Mouse (Mus musculus) gastrocnemius, postnatal 25 days (tissue): ENCODE measurements at regions not wholly inside any gene's neighbourhood (a gene's known extent, or its start where the extent isn't known, plus 50 kb on each side); places are given as distances from the start of the nearest gene placed in this dataset.

ENCODE experiments used
- DNase-seq: peaks from one replicate; pipeline ENCODE4 v3.0.0; 2022

GRCm38 (mm10) chr6:67113686-67114278, 76.5 kb upstream of the Gadd45a start:
- DNase-seq: no peak

DNA sequence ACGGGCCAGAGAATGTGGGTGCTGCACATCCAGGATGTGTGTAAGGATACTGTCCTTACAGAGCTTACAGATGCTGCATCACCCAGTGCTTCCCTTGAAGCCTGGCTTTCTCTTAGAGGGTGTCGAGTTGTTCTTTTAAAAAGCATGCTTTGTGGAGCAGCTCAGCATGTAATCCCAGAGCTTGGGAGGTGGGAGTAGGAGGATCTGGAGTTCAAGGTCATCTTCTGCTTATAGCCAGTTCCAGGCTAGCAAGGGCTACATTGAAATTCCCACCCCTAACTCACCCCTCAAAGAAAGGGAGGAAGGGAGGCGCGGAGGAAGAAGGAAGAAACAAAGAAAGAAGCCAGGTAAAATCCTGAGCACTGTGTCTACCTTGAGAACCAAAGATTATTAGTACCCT, 76.0 kb upstream of the Gadd45a start:
- DNase-seq: no peak

DNA sequence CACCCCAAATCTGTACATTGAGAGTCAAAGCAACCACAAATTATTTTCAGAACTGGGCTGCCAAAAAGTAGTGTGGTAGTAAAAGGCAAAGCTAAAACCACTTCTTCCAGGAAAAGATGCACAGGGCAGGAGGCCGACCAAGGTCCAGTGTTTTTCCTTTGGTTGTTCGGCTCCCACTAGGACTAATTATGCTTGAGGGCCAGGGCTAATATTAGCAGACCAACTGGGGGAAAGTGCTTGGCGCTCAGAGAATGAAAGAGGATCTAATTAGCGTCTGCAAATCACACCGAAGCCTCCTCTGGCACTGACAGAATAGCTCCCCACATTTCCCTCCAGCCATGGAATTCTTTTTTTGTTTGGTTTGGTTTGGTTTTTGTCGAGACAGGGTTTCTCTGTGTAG, 75.1 kb upstream of the Gadd45a start:
- no peak for DNase-seq

DNA sequence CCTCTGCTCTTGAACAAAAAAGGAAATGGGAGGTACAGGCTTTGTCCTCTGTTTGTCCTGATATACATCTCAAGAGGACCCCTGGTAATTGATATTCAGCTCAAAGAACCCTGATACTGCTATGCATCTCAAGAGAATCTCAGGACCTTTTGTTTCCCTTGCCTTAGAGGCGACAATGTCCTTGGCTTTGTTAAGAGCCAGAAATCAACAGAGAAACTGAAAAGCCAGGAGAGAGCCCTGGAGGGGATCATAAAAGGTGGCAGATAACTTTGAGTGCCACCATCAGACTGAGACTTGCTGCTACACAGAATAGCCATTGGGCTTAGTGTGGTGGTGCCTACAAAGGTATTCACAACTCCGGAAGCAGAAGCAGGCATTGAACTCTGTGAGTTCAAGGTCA, 74.3 kb upstream of the Gadd45a start:
- no peak for DNase-seq

- DNase-seq: peak; percentile 55
These were observed 73.1 kb upstream of the Gadd45a start for GRCm38 (mm10) chr6:67110391-67110790.

- DNase-seq: no peak
These were observed 72.5 kb upstream of the Gadd45a start for GRCm38 (mm10) chr6:67109774-67110173.

GRCm38 (mm10) chr6:67107517-67107916, 70.3 kb upstream of the Gadd45a start:
- no peak for DNase-seq

- DNase-seq: no peak
These were observed 69.2 kb upstream of the Gadd45a start for GRCm38 (mm10) chr6:67106493-67106892.

GRCm38 (mm10) chr6:67105386-67105785, 68.1 kb upstream of the Gadd45a start:
- no peak for DNase-seq

DNA sequence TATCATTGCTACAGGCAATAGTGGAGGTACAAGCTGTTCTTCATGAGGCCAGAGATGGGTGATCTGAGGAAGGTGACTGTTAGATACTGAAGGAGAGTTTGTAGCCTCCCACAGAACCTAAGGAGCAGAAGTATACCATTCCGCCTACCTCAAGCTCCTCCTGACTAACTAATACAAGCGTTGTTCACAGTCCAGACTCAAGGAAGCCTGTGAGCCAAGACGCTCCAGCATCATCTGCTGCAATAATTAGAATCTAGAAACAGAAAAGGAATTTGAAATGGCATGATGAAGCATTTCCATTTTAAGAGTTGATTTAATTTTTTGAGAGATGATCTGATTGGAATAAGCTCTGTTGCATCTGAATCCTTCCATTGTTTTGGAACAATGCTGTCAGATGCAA, 66.9 kb upstream of the Gadd45a start:
- DNase-seq: no peak

DNA sequence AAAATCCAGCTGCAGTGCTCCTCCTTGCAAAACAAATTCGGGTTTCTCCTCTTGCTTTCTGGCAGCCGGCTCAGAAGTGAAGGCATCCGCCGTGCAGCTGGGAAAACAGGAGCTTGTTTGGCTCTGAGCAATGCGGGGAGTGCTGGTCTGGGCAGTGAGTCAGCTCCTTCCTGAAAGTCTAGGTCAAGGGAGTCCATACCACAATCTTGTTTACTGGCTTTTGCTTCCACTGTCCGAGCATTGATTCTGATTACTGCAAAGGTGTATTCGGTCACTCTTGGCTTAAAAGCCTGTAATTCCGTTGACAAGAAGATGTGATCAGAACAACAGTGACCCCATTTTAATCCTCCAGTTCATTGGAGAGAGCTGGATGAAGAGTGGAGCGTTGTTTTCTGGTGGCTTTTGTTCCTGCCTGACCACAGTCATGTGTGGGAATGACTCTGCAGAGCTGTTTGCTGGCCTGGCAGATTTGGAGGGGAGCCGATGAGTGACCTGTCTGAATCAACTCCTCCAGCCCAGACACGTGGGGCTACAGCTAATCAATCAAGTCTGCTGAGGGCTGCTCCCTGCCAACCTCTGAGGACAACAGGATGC, 65.4 kb upstream of the Gadd45a start:
- peak; percentile 82 for DNase-seq

DNA sequence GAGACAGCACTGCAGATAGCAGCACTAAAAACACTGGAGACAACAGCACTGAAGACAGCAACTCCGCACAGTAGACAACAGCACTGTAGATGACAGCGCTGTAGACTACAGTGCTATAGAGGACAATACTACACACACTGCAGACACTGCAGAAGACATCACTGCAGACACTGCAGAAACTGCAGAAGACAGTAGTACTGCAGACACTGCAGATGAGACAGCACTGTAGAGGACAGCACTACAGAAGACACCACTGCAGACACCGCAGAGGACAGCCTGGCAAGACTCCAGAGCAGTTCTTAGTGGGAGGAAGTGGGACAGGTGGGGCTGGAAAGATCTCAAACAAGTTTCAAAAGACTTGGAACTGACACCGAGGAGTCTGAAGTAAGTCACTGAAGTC, 64.8 kb upstream of the Gadd45a start:
- peak; percentile 44 for DNase-seq

DNA sequence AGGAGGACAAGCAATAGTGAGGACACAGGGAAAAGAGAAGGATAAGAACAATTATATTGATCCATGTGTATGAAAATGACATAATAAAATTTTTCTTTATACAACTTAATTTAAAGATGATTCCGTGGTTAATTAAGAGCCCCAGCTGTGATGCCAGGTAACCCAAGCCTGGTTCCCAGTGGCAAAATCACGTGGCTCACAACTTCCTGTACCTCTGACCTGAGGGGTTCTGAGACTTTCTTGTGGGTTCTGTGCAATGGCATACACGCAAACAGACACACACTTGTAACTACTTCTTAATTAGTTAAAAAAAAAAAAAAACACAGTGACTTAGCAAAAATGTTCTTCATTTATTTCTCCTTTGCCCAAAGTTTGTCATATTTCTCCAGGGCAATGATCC, 57.2 kb upstream of the Gadd45a start:
- no peak for DNase-seq

- DNase-seq: no peak
These were observed 55.9 kb upstream of the Gadd45a start for GRCm38 (mm10) chr6:67093128-67093527.

GRCm38 (mm10) chr6:67090150-67090549, 52.9 kb upstream of the Gadd45a start:
- DNase-seq: no peak

DNA sequence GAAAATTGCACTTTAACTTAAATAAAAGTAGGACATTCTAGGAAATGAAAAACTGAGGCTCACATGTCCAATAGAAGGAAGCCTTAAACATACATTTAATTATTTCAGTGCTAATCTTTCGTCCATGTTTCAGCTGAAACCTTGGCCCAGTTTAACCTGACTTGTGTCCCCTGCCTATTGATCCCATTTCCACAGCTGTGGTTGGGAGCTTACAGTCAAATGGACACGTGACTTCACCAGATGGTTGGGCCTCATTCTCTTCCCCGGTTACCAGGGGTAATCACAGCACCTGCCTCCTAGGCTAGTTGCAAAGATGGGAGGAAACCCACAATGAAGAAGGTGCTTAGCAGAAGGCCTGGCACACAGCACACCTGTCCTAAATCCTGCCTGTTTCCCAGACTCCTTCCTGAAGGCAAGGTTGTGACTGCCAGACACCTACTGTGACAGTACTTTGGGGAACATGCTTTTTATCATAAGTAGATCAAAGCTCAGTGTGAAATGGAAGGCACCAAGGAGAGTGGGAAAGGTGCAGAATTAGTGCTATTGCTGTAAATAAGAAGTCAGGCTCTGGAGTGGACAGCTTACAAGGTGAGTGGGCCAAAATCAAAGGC, 52.4 kb upstream of the Gadd45a start:
- no peak for DNase-seq

- no peak for DNase-seq
These were observed 51.6 kb upstream of the Gadd45a start for GRCm38 (mm10) chr6:67088741-67089455.

DNA sequence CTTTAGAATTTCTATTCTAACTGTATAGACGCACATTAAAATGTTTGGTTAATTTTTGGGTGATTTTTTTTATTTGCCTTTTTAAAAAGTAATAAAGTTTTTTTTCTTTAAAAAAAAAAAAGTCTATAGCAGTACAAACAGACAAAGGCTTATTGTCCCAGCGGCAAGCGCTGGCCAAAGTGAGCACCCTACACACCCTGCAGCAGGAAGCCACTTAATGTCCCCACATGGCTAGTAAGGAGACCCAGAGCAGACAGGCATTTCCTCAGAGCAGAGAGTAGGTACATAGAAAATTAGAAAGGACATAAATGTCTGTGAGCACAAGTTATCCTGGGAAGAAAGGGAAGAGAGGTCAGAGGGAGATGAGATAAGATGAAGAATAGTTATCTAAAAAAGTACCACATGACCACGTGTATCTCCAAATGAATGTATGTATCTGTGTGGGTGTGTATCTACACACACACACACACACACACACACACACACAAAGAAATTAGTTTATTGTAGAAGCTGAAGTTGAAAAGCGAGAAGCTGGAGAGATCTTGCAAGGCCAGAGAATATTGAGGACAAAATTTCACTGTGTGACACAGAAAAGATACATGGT, 50.7 kb upstream of the Gadd45a start:
- no peak for DNase-seq

DNA sequence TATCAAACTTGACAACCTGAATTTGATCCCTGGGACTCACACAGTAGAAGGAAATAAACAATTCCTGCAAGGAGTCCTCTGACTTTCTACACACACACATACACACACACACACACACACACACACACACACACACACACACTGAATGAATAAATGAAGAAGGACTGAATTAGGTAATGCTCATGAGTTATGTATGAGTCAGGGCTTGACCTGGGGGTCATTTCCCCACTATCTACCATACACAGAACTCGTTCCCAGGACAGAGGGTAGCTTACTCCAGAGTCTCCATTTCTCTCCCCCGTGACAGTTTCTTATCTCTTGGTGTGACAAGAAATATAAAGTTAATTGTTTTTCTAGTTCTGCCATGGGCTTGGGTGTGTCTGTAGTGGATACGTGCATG, 50.1 kb upstream of the Gadd45a start:
- DNase-seq: no peak
